Mouse (Mus musculus): ENCODE data around the gene Gstt1.
"Not testable (repeated sequence)": the region's sequence is repeated elsewhere in the genome, so short reads cannot be mapped to it uniquely, and the experiment has no call there.

Gstt1 gene

DNA sequence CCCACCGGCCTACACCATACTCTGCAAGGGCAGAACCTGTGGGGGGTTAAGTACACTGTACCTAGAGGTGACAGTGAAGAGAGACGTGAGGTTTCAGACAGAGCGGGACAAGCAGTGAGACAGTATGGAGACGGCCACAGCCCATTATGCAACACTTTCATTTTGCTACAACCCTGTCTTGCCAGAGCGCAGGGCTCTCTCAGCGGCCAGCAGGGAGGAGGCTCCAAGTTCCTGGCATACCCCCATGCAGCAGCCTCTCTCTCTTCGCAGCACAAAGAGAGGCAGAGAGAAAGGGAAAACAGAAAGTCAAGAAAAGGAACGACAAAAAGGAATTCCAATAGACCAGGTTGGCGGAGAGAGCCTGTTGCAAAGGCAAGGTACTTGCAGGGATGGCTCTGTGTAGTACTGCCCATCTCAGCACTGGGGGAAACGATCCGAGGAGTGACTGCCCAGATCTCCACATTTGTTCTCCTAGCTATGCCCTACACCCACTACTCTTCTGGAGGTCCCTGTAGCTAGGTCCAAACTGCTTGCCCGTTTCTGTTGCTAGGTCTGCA, 687 bp downstream of the Gstt1 start:
- peak; percentile 69 for DNase-seq

DNA sequence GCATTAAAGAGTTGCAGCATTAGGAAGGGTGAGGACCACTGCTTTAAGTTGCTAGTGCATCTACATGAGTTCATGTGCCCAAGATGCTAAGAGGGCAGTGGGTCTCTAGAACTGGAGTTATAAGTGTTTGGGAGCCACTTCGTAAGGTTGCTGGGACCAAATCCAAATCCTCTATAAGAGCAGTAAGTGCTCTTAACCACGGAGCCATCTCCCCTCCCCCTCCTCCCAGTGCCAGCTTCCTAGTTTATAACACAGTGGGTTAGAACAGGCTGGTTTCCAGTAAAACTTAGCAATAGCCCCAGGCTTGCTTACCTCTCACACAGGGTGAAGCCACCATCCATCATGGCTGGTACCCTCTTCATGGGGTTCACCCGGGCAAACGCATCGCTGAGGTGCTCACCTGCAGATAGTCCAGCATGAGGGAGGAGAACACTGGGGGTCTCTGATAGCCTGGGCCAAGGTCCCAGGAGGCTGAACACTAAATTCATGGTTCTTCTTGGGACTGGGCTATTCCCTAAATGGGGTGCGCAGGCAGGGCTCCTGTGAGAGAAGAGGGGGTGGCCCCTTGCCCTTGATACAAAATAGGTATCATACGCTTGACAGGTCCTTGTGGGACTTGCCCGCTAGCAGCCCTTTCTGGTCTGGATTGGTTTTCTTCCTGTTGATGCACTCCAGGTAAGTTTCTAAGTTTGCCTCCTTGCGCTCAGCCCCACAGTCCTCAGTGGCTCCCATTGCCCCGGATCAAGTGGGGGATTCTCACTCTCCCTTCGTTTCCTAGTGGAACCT, 1.5 kb downstream of the Gstt1 start:
- peak; percentile 37 for DNase-seq

DNA sequence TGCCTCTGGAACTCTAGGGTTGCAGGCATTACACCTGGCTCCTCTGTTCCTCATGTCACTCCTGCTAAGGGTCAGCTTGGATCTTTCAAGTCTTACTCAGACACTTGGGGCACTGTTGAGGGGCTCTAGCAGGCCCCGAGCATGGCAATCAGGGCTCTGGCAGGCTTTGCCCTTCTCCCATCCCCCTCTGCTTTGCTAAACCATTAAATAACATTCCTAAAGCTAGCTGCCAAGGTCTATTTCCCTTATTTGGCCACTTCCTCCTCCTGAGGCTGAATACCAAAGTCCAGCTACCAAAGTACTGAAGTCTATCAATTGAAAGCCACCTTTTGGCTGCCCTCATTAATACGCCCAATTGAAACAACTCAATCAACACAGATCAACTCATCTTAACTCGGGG, 3.5 kb downstream of the Gstt1 start:
- peak; percentile 71 for DNase-seq

DNA sequence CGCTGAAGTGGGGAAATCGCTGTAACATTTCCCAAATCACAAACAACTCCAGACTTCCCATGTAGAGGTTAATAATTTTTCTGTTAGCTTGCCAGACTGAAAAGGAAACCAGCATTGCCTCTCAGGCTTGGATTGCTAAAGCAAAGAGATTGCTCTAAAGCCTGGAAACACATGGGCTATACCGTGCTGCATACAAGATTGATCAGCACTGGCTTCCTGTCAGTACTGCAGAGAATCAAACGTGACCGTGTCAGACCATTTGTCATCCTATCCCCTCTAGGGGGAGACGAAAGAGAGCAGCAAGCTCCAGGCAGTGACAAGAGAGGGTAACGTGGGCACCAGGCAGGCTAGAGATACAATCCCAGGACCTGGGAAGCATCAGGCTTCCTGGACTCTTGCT, 7.6 kb downstream of the Gstt1 start:
- DNase-seq = no peak

DNA sequence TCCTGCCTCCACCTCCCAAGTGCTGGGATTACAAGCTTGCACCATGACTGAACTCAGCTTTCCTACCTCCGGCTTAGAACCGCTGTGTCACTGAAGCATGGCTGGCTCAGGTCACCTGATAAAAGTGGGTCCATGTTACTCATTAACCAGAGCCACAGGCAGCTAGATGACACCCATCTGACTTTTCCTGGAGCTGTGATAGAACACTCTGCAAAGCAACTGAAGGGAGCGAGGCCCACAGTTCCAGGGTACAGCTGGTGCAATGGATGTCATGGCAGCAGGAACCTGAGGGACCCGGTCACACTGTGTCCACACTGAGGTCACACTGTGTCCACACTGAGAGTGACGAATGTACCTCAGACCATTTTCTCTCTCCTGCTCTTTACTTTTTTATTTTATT, 8.5 kb downstream of the Gstt1 start:
- peak; percentile 71 for DNase-seq

DNA sequence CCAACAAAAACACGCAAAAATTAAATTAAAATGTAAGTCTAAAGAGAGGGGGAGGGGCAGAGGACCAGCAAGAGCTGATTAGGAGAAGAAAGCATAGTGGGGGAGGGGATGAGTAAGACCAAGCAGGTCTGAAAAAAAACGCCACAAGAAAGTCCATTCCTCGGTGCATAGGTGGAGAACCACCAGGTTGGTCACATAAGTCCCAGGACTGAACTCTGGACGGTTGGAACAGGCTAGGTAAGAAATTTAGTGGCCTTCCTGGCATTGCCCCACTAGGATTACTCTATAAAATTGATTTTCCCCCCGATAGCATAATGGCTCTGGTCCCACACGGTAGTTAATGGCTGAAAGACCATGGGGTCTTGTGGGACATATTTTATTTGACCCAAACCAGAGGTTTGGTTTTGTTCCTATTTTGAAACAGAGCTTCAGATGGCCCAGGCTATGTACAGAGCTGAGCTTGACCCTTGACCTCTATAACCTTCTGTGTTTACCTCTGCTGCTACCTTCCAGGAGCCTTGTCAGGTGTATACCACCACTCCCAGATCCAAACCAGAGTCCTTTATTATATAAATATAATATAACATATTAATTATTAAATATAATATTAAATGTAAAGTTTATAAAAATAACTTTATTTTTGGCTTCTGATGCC, 9.2 kb downstream of the Gstt1 start:
- DNase-seq = no peak

DNA sequence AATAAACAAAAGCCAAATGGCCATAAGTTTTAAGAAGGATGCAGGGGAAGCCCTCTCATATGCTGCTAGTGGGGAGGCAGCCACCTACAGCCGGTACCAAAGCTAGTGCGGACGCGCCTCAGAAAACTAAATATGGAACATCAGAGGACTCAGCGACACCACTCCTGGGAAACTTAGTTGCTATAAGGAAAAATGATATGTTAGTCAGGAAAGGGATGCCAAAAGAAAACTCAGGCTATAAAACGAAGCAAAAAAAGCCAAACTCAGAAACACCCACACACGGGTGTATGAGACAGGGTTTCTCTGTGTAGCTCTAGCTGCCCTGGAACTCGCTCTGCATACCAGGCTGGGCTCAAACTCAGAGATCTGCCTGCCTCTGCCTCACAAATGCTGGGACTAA, 10.1 kb downstream of the Gstt1 start:
- DNase-seq = no peak

DNA sequence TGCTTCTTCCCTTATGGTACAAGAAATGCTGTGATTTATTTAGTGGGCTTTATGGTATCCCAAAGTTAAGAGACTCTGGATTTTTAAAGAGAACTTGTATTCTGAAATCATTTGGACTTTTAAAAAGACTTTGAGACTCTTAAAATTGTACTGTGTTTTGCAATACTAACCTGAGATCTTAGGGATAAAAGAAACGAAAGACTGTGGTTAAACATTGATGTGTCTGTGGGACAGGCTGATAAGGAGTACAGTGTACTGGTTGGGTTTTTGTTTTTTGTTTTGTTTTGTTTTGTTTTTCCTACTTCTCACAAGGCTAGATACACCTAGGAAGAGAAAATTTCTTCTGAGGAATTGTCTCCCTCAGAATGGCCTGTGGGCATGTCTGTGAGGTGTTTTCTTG, 12.9 kb downstream of the Gstt1 start:
- DNase-seq = no peak

DNA sequence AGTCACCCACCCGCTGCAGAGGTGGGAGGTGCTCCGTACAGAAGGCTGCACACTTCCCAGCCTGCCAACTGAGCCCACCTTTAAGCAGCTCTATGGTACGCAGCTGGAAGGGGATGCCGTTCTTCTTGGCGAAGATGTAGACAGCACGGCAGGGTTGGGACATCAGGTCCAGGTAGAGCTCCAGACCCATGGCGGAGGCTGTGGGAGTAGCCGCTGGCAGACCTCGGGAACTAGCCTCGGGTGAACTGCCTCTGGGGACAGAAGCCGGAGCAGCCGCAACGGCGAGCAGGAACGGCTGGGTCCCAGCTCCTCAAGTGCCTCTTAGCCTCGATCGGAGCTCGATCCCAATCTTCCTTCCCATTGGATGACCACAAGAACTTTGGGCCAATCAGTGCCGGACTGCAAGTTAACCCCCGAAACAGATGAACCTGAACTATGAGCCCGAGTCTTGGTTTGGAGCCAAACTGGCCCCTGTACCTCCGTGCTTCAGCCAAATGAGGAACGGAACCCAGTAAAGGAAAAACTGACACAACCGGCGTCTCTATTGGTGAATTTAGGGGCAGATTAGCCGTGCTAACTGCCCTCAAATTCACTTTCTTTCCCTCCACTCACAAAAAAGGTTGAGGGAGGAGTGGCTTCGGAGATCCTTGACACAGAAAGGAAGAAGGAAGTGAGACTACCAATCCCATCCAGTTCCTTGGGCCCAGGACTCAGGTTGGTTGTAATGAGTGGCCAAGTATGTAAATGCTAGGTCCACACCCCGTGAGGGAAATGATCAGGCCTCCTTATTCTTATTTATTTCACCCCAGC, 17.4 kb downstream of the Gstt1 start, which contains the start of the genes Gm20441 and Gstt3:
Gene Gm20441, minus strand, starts transcription at position 186 of the 810 bp plus-strand sequence.
Gene Gstt3, minus strand, starts transcription at position 646 of the 810 bp plus-strand sequence.
- DNase-seq = peak; percentile 88

DNA sequence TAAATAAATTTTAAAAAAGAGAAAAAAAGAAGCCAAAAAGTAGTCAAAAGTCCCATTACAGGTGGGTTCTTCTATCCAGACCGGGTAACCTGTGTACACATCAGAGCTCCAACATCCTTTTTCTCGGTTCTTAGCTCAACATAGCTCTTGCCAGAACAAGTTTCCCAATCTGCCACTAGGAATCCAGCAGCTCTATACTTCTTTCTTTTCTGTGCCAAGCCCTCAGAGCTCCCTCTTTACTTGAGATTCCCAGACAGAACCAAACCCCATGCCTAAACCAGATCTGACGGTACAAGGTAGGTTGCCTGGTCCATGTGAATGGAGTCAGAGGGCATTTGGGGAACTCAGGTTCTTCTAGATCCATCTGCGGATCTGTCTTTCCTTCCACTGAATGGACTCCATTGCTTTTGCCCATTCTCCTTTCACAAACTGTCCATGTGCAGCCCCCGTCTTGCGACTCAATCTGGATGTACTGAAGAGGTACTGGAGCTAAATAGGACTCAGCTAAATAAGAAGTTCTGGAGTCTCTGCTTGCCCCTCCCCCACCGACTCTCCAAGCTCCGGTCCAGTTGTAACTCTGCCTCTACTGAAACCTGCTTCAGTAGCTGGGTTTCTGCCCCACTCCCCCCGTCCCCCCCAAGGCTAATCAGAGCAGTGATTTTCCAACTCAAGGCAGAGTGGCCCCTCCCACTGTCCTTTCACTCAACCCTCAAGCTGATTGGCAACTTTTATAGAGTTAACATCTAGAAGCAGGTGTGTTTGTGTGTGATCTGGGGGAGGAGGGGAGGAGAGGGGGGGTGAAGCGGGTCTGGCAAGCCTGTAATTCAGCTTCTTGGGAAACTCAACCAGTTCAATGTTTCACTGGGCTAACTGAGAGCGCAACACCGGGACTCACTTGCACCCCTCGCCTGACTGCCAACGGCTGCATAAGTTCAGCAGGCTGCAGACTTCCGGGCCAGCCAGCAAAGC, 18.9 kb downstream of the Gstt1 start:
- peak; percentile 63 for DNase-seq

DNA sequence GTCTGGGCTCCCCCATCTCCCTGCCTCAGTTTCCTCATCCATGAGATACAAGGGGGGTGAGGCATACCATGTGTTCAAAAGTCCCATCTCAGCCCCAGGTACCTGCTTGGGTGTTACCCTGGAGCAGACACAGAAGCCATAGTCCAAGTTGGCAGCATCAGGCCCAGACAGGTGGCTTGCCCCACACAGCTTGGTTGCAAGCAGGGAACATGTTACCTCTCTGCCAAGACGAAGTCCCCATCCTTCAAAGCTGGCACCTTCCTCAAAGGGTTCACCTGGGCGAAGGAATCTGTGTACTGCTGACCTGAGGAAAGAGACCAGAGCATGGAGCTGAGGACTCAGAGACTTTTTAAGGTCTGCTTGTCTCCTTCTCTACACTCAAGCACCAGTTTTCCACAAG, 20.5 kb downstream of the Gstt1 start:
- DNase-seq = no peak

DNA sequence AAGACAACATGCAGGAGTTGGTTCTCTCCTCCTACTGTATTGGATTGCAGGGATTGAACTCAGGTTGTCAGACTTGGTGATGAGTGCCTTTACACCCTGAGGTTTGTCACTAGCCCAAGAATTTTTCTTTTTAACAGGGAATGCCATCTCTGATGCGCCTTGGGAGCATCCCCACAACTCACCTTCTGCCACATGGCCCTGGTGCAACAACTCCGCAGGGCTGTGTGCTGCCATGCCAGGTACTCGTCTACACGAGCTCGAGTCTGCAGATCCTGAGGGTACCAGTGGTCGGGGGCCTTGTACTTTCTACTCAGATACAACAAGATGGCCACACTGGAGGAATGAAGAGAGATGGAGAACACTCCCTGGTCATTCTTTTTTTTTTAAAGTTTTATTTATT, 21.8 kb downstream of the Gstt1 start:
- DNase-seq = no peak

DNA sequence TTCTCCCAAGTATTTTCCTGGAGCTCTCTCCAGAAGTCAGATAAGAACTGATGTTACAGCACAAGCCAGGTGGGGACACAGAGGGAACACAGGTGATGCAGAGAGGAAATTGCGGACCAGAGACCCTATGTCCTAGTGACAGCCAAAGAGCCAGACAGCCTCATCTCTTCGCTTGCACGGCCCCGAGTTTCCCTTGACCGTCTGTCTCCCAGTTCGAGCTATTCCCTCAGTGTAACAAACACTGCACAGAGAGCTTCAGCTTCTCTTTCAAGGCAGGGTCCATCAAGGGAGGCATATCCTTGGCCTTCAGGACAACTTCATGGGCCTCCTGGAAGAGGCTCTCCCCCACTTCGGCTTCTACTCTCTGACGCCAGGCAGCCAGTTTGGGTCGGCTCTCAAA, 23.8 kb downstream of the Gstt1 start:
- DNase-seq = no peak

DNA sequence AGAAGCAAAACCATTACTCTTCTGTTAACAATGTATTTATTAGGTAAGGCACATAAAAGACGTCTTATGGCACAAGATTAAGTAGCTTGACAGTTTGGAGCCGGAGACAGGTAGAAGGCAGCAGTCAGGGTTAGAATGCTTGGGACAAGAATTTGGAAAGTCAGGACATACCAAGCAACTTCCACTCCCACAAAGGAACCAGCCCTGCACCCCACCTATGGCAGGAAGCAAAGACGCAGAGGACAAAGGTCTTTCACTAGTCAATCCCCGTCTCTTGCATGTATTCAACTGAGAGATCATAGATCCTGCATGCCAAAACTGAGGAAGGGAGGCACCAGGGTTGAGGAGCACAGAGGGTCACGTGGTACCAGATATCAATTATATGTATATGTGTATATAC, 24.3 kb downstream of the Gstt1 start:
- no peak for DNase-seq

DNA sequence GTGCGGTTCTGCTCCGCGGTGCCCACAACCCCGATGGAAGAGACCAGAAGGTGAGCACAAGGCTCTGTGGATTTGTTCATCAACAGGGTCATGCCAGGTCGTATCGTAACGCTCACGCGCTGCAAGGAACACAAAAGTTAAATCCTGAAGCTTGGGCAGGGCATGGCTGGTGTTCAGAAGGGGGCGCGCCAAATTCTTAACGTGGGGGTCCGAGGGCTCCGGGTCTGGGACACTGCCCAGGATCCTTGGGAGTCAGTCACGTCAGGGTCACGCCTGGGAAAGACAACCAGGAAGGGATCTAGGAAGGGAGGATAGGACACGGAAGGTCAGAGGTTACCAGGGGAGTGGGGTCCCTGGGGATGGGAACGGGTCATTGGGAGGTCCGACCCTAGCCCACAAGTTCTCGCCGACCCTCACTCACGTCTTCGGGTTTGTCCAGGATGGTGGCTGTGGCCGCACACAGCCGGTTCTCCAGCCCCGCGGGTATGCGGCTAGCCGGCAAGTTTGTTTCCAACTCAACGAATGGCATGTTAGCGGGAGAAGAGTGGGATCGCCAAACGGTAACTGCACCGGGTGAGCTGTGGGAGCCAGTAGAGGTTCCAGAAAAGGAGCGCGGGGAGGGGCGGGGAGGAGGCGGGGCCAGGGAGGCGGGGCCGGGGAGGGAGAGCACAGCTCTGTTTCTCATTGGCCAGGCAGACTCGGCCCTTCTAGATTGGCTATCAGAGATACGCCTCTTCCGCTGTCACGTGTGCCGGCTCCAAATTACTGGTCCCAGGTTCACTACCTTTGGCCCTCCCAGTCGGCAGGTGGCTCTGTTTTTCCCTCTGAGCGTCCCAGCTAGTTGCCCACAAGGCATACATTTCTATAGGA, 25.4 kb downstream of the Gstt1 start, which contains the start of gene Ddt:
Gene Ddt, minus strand, starts transcription at position 620 of the 870 bp plus-strand sequence.
- DNase-seq = peak; percentile 89

DNA sequence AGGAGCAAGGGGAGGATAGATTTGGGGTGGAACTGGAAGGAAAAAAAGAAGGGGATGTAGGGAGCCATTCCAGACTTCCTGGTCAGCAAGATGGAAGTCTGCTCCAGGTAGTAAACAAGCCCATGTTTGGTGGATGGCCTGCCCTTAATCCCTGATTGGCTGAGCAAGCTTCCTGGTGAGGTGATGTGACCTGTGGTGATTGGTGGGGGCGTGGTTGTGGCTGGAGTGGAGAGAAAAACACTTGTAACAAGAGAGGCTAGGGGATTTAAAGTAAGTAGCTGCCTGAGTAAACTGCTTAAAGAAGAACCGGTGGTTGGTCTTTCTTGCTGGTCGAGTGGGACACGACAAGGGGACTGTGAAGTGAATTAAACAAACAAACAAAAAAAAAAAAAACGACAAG, 30.6 kb downstream of the Gstt1 start:
- not testable (repeated sequence) for DNase-seq

DNA sequence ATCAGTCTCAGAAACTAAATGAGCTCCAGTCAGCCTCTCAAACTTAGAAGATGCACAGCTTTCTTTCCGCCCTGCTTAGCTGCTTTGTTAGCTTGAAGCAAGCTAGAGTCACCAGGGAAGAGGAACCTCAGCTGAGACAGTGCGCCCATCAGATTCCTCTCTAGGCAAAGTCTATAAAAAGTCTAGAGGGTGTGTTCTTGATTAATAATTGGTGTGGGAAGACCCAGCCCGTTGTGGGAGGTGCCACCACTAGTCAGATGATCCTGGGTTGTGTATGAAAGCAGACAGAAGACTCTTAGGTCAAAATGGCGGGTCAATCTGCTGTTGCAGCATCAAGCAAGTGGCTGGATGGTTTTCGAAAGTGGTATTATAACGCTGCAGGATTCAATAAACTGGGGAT, 31.5 kb downstream of the Gstt1 start:
- DNase-seq = peak; percentile 51

DNA sequence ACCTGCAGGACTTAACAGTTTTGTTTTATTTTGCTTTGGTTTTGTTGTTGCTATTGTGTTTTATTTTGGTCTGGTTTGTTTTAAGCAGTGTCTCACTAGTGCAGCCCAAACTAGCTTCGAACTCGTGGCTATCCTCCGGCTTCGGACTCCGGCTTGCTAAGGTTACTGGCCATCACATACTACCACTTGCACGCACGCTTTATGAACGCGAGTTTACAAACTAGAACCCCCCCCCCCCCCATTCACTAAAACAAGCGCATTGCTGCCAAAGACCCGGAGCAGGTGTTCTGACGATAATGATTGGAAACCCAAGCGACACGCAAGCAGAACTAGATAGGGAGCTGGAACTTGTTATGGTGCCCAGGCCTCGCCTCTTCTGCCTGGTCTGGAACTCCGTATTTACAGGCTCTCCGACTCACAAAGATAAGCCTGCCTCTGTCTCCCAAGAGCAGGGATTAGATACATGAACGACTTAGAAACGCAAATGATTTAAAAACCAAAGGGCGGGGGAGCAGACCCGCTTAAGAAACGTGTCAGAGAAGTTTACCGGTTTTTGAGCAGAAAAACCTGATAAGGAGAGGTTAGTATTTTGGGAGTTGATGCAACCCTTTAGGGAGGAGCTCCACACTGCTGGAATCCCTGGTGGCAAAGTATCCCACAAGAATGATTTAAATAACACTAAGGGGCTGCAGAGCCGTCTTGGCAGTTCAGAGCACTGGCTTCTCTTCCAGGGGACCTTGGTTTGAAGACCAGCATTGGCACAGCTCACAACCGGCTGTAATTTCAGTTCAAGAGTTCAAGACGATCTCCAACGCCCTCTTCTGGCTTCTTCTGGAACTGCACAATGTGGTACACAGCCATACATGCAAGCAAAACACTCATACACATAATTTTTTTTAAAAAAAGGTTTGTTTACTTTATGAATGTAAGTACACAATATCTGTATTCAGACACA, 33.6 kb downstream of the Gstt1 start:
- peak; percentile 70 for DNase-seq

DNA sequence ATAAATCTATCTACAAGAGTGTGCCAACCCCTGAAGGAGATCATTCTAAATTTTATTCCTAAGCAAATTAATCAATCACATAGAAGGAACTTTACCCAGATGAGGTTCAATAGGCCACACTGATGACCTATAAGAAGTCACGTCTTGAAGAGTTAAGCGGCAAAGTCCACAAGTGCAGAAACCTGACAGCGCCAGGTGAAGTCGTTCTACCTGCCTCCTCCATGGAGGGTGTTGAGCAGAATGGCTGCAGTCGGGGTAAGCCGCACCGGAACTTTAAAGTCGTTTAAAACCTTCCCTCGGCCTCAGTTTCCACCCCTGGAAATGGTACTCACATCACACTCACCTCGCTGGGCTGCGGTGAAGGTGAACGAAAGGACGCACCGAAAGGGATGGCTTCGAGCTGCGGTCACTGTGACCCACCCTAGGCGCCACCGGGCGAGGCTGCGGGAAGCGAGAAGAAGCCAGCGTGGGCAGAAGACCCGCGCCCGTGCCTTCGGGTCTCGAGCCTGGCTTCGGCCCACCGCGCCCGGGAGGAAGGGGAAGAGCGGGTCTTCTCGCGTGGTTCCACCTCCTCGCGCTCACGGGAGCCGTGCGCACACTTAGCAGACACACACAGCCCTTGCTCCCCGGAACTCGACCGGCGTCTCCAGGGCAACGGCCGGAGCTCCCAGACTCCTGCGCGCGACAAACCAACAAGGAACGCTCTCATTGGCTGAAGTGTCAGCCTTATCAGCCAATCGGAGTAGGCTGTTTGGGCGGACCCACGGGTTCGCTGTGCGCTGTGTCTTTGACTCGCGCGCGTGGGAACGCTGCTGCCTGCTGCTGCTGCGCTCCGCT, 34.5 kb downstream of the Gstt1 start, which contains the start of gene Cabin1:
Gene Cabin1, minus strand, starts transcription at position 660 of the 837 bp plus-strand sequence.
- DNase-seq = peak; percentile 96
